Mouse (Mus musculus) kidney, adult 2 months (tissue): Measurements from ENCODE around the gene Il17rb.

Experiments
- CTCF ChIP-seq: fragments of 200-500 bp; conservative IDR thresholded peaks from 2 replicates; pipeline ENCODE4 v1.5.1; 2011; ENCODE audit warnings: low read depth, mild to moderate bottlenecking, control low read depth, low read length, moderate library complexity, mixed read lengths; ENCODE audit not compliant: insufficient read depth, insufficient read length
- POLR2A ChIP-seq: fragments of 200-500 bp; IDR thresholded peaks from one replicate; pipeline ENCODE4 v1.6.1; 2011; ENCODE audit warnings: low read depth, low read length, control low read depth

DNA sequence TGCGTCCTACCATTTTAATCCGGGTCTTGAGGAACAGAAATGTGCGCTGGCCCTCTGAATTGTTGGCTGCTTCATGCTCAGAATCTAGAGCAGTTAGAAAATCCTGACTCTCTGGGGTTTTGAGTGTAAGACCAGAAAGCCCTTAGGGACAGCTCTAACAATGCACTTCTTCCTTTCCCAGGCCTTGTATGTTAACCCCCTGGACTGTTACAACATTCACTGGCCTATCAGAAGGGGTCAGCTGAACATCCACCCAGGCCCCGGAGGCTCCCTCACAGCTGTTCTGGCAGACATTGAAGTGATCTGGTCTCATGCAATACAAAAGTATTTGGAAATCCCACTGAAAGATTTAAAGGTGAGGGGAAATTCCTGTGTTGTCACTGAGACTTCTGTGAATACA lies 22.6 kb downstream of the Il17rb start:
- TF ChIP-seq POLR2A (no peak), CTCF (no peak)
